Mouse (Mus musculus) kidney, embryonic 14.5 days (tissue): ENCODE measurements around the gene Ing5. TPM values are rescaled to one million over a fixed set of nuclear protein-coding genes. Genes with fewer than 3 reads are reported as not detected.
A peak's percentile ranks its signal among the peaks of the same experiment; 100 is the strongest.

ENCODE experiments used
- ATAC-seq: fragments of 200-750 bp; cut with Nextera tagmentation; 2 replicates; pipeline ENCODE4 v1.8.0; 2017; ENCODE audit warnings: moderate number of reproducible peaks, mild to moderate bottlenecking, moderate TSS enrichment, moderate library complexity; ENCODE audit not compliant: low FRiP score, low TSS enrichment
- H3K27ac ChIP-seq: fragments of 300-500 bp; sonication (generic); 2 replicates; pipeline ENCODE4 v1.5.1; 2014; ENCODE audit warnings: low read depth, mild to moderate bottlenecking, low read length, moderate library complexity, mixed read lengths
- H3K27me3 ChIP-seq: fragments of 300-500 bp; sonication (generic); 2 replicates; pipeline ENCODE4 v1.6.1; 2014; ENCODE audit warnings: mild to moderate bottlenecking, low read length; ENCODE audit not compliant: control insufficient read depth, insufficient read depth
- H3K36me3 ChIP-seq: fragments of 300-500 bp; sonication (generic); 2 replicates; pipeline ENCODE4 v1.6.1; 2014; ENCODE audit warnings: low read length, mixed read lengths; ENCODE audit not compliant: control insufficient read depth, insufficient read depth
- H3K4me1 ChIP-seq: fragments of 300-500 bp; sonication (generic); 2 replicates; pipeline ENCODE4 v1.6.1; 2014; ENCODE audit warnings: low read length, mixed read lengths; ENCODE audit not compliant: control insufficient read depth, insufficient read depth
- H3K4me2 ChIP-seq: fragments of 300-500 bp; sonication (generic); replicated peaks from 2 replicates; pipeline ENCODE4 v1.6.1; 2014; ENCODE audit warnings: low read depth, mild to moderate bottlenecking, low read length
- H3K4me3 ChIP-seq: fragments of 300-500 bp; sonication (generic); 2 replicates; pipeline ENCODE4 v1.5.1; 2014; ENCODE audit warnings: mild to moderate bottlenecking, low read length
- H3K9ac ChIP-seq: fragments of 300-500 bp; sonication (generic); 2 replicates; pipeline ENCODE4 v1.6.1; 2014; ENCODE audit warnings: low read depth, mild to moderate bottlenecking, low read length, moderate library complexity
- H3K9me3 ChIP-seq: fragments of 300-500 bp; sonication (generic); 2 replicates; pipeline ENCODE4 v1.6.1; 2016; ENCODE audit warnings: low read length; ENCODE audit not compliant: control insufficient read depth
- WGBS: fragments of 180-500 bp; shearing (Covaris S2); extraction: QIAGEN DNeasy Blood & Tissue Kit; methylation state at CpG from one replicate; pipeline ENCODE4 v1.1.7; 2014; 5-methylcytosine and 5-hydroxymethylcytosine counted together
- polyA plus RNA-seq: library from polyadenylated mRNA; unstranded; fragments of >200 nt; fragmentation: Nextera tagmentation; extraction: Ambion mirVana; gene quantifications from 2 replicates; pipeline ENCODE4 v1.2.1, GENCODE M21; 2014

Gene Ing5
- polyA plus RNA-seq, 1 experiment from 2014 or later, result 18.5 TPM

DNA sequence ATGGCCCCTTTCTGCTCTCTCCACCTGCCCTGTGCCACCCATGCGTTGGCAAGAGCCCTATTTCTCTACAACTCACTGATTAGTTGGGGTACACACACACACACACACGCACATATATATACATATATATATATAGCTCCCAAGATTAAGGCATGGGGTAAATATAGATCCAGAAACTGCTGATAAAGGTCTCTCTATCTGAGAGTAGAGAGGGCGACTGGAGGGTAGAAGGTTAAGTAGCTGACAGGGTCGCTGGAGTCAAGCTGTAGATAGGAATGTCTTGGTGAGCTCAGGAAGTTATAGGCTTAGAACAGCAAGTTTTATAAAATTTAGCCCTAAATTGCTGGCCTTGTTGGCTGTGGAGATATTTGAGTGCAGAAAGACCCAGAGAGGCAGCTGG lies 1.1 kb downstream of the Ing5 start:
- ATAC-seq, result no peak
- Histone ChIP-seq H3K9ac (peak overlapping the region; percentile 91; the same call in 1 of the 2 replicates), H3K9me3 (no peaks in the 10 kb centered on the region), H3K4me3 (peak overlapping the region; percentile 81), H3K27ac (no peak overlapping the region), H3K4me1 (peaks cover 22% of the 10 kb centered on the region), H3K27me3 (no peaks in the 10 kb centered on the region), H3K4me2 (peak overlapping the region; percentile 69), H3K36me3 (peaks cover 44% of the 10 kb centered on the region)
- WGBS, result 78% methylated on average over 4 of the region's 4 CpGs

DNA sequence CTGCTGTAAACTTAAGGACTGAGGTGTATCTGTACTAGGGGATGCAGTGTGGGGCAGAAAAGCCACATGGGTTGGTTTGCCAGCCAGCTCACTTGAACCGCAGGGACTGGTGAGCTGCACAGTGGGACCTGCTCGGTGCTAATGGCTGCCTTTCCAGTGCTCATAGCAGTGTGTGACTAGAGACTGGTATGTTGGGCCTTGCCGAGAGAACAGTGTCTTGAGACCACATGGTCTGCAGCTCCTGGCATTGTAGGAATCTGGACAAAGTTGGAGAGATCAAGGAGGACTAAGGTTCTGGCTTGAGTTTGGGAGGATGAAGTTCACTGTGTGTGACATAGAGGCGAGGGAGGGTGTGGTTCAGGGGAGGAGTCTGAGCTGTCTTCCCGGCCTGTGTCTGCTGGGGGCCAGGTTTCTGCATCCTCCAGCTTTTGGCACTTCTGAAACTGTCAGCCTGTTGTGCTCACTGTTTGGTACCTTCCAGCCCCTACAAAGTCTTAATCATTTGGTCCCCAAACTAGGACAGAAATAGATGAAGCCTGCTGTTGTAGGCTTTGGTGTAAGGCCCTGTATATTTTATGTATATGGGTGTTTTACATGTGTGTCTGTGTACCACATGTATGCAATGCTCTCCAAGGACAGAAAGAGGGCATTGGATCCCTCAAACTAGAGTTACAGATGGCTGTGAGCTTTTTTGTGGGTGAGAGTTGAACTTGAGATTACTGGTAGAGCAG lies 1.6 kb downstream of the Ing5 start:
- Histone ChIP-seq H3K4me3 (no peak overlapping the region; the same call in 1 of the 2 replicates), H3K27ac (no peak overlapping the region), H3K4me1 (peaks cover 22% of the 10 kb centered on the region), H3K9me3 (no peaks in the 10 kb centered on the region), H3K27me3 (no peaks in the 10 kb centered on the region), H3K36me3 (peaks cover 43% of the 10 kb centered on the region), H3K4me2 (no peak overlapping the region; the same call in 1 of the 2 replicates), H3K9ac (0 out of 2 replicates have a peak overlapping the region, but pooled peaks have one; percentile 2)
- WGBS, result 68% methylated on average over 5 of the region's 5 CpGs
- no peak for ATAC-seq

GRCm38 (mm10) chr1:93808871-93809270 lies 5.1 kb downstream of the Ing5 start:
- no peak overlapping the region for H3K4me3 ChIP-seq
- no peaks in the 10 kb centered on the region for H3K9me3 ChIP-seq
- H3K4me1 ChIP-seq, result peaks cover 11% of the 10 kb centered on the region; the same call in 1 of the 2 replicates
- no peak overlapping the region for H3K9ac ChIP-seq
- no peak overlapping the region for H3K27ac ChIP-seq
- no peak for ATAC-seq
- peaks cover 74% of the 10 kb centered on the region for H3K36me3 ChIP-seq
- H3K4me2 ChIP-seq, result no peak overlapping the region
- WGBS, result 89% methylated on average over 4 of the region's 4 CpGs
- no peaks in the 10 kb centered on the region for H3K27me3 ChIP-seq

- Histone ChIP-seq H3K4me1 (peaks cover 4% of the 10 kb centered on the region; the same call in 1 of the 2 replicates), H3K36me3 (peaks cover 85% of the 10 kb centered on the region), H3K27ac (no peak overlapping the region), H3K9me3 (no peaks in the 10 kb centered on the region), H3K4me3 (no peak overlapping the region), H3K9ac (no peak overlapping the region), H3K27me3 (no peaks in the 10 kb centered on the region), H3K4me2 (no peak overlapping the region)
- no peak for ATAC-seq
- WGBS, result 92% methylated on average over 3 of the region's 3 CpGs
Observed at GRCm38 (mm10) chr1:93810011-93810410, 6.2 kb downstream of the Ing5 start.

- Histone ChIP-seq H3K9me3 (no peaks in the 10 kb centered on the region), H3K4me1 (no peaks in the 10 kb centered on the region), H3K4me2 (no peak overlapping the region), H3K9ac (no peak overlapping the region), H3K36me3 (peaks cover 90% of the 10 kb centered on the region), H3K27ac (no peak overlapping the region), H3K4me3 (no peak overlapping the region), H3K27me3 (no peaks in the 10 kb centered on the region)
- ATAC-seq, result no peak
- 83% methylated on average over 8 of the region's 8 CpGs for WGBS
Observed at GRCm38 (mm10) chr1:93811495-93812039, 7.8 kb downstream of the Ing5 start.

GRCm38 (mm10) chr1:93817823-93818532 lies 14.2 kb downstream of the Ing5 start:
- no peaks in the 10 kb centered on the region for H3K9me3 ChIP-seq
- H3K36me3 ChIP-seq, result peaks cover 86% of the 10 kb centered on the region
- WGBS, result 94% methylated on average over 8 of the region's 8 CpGs
- no peaks in the 10 kb centered on the region for H3K27me3 ChIP-seq
- no peak overlapping the region for H3K27ac ChIP-seq
- H3K9ac ChIP-seq, result no peak overlapping the region
- ATAC-seq, result no peak
- no peak overlapping the region for H3K4me3 ChIP-seq
- no peaks in the 10 kb centered on the region for H3K4me1 ChIP-seq
- H3K4me2 ChIP-seq, result no peak overlapping the region

DNA sequence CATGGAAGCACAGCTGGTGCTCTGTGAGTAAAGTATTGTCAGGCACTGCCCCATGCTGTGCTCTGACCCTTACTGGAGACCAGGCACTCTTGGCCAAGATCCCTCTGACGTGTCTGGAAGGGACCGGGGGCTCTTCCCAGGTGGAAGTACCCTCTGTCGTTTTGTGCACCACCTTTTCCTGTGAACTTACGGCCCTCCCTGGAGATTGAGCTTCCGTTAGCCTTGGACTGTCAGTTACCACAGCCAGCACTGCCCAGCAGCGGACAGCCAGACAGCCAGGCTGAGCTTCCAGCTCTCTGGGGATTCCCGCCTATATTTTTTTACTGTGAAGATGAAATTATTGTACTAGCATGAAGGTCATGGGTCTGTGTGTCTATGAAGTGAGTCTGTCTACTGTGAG lies 15.0 kb downstream of the Ing5 start:
- Histone ChIP-seq H3K36me3 (peaks cover 79% of the 10 kb centered on the region), H3K4me1 (no peaks in the 10 kb centered on the region), H3K4me2 (no peak overlapping the region), H3K27me3 (no peaks in the 10 kb centered on the region), H3K4me3 (no peak overlapping the region), H3K9me3 (no peaks in the 10 kb centered on the region), H3K27ac (no peak overlapping the region), H3K9ac (no peak overlapping the region)
- ATAC-seq, result no peak
- 87% methylated on average over 7 of the region's 7 CpGs for WGBS

DNA sequence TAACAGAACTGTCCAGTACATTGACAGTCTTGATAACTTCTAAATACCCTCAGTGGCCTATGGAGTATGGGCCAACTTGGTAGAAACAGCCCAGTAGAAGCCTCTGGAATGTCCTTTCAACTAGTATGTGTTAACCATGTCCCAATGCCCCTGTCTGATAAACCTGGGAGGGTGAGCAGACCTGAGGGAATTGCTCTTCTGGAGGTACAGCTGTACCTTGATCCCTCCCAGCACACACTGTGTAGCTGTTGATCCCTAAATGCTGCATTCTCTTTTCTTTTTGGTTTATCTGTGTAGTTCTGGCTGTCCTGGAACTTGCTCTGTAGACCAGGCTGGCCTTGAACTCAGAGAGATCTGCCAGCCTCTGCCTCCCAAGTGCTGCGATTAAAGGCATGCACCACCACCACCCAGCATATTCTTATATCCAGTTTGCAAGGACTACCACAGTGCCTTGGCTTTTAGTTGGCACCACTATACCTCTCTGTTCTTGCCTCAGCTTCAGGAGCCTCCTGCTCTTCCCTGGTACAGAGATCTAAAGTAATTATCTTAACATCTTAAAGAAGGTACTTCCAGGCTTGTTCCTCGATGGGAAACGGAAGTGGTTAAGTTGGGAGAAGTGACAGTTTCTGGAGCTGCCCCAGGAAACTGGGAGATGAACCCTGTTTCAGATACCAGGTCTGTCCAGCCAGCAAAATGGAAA lies 20.2 kb downstream of the Ing5 start:
- WGBS, result 75% methylated on average over 3 of the region's 3 CpGs
- Histone ChIP-seq H3K4me3 (no peak overlapping the region), H3K4me1 (peaks cover 4% of the 10 kb centered on the region; the same call in 1 of the 2 replicates), H3K4me2 (no peak overlapping the region), H3K36me3 (peaks cover 26% of the 10 kb centered on the region), H3K9me3 (no peaks in the 10 kb centered on the region), H3K27ac (peak overlapping the region; percentile 90; the same call in 1 of the 2 replicates), H3K9ac (no peak overlapping the region), H3K27me3 (no peaks in the 10 kb centered on the region)
- no peak for ATAC-seq
